Mouse (Mus musculus) inflammation-experienced regulatory T-cells, adult 16 weeks (primary cell): ENCODE measurements around the gene Gm10295. TPM values are rescaled to one million over a fixed set of nuclear protein-coding genes. Genes with fewer than 3 reads are reported as not detected.

Experiments
- polyA plus RNA-seq: library from polyadenylated mRNA; unstranded; fragments of 100-300 nt; shearing (Covaris generic); gene quantifications from one replicate; pipeline ENCODE4 v1.2.1, GENCODE M21; 2017

The Gm10295 gene
- polyA plus RNA-seq, result not detected

GRCm38 (mm10) chr7:71351364-71351763 lies at the start of gene Gm10295:
Gene Gm10295, minus strand, starts transcription at chr7:71351485.

